Mouse (Mus musculus): ENCODE results near the gene Rpl26. TPM values are rescaled to one million over a fixed set of nuclear protein-coding genes. Genes with fewer than 3 reads are reported as not detected.

Rpl26 gene
- 636 and 672 TPM in 2 replicates for polyA plus RNA-seq (2015; fragmentation: Nextera tagmentation; extraction: Ambion mirVana)

DNA sequence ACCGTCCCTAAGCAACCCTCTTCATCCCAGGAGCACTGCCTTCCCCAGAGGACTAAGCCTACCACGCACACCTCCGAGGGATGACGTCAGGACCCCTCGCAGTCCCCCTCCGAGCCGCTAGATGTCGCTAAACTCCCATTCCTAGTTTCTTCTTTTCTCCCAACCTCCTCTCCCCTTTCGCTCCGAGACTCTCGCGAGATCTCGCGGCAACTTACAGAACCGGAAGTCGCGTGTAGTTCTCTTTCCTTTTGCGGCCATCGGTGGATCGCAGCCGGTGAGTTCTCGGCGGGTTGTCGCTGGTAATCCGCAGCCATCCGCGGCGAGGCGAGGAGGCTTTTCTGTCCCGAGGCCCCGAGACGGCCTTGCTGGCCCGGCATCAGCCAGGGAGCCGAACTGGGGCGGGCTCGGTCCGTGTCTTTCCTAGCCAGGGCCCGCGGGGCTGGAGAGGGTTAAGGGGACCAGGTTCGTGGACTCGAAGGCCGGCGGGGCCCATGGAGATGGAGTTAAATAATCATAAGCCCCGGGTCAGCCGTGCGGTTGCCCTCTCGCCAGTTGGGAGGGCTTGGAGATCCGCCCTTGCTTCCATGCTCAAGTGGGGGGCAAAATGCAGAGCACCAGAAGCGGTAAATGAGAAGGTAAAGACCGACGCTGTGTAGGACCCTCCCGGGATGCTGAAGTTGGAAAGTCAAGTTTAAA is at the start of gene Rpl26:
Gene Rpl26 (plus strand): TSS at position 233 of the 696 bp plus-strand sequence.

DNA sequence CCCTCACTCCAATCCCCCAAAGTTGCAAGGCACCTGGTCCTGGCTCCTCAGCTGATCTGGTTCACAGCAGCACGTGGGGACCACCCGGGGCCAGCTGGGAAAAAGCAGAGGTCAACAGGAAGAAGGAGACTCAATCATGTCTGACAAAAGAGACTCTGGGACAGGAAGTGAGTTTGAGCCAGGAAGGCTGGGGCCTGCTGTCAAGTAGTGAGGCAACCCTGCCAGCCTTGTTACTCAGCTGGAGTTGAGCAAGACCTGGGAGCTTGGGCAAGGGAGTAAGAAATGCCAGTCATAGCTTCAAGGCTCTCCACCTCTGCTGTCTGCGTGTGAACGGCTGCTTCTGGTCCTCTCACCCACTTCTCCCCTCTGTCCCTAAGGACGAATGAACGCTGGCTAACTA is 29.6 kb upstream of the Rpl26 start, which contains the start of gene Ndel1:
Gene Ndel1 (minus strand): TSS at position 111 of the 400 bp plus-strand sequence.

GRCm38 (mm10) chr11:68888253-68888652 is 13.1 kb upstream of the Rpl26 start, which contains the start of gene Rnf222:
Gene Rnf222 (plus strand): TSS chr11:68888553.

GRCm38 (mm10) chr11:68926981-68927380 is 25.6 kb downstream of the Rpl26 start, which contains the start of gene Odf4:
Gene Odf4 (minus strand): TSS chr11:68927081.

Other genes starting within 250 kb of the Rpl26 start
- 20.5 and 21.7 TPM in 2 replicates for gene Myh10, start 210.0 kb upstream of the Rpl26 start, polyA plus RNA-seq (2015; fragmentation: Nextera tagmentation; extraction: Ambion mirVana)
- 87.5 and 89.5 TPM in 2 replicates for gene Ndel1, start 29.7 kb upstream of the Rpl26 start, polyA plus RNA-seq (2015; fragmentation: Nextera tagmentation; extraction: Ambion mirVana)
- 0.13 TPM in 1 of 2 replicates, not detected in the other for gene Rnf222, start 13.0 kb upstream of the Rpl26 start, polyA plus RNA-seq (2015; fragmentation: Nextera tagmentation; extraction: Ambion mirVana)
- not detected in 2 replicates for gene Odf4, start 25.5 kb downstream of the Rpl26 start, polyA plus RNA-seq (2015; fragmentation: Nextera tagmentation; extraction: Ambion mirVana)
- gene Arhgef15, start 55.9 kb downstream of the Rpl26 start, polyA plus RNA-seq (2015; fragmentation: Nextera tagmentation; extraction: Ambion mirVana), result 5.7 and 6.1 TPM in 2 replicates
- gene Slc25a35, start 66.5 kb downstream of the Rpl26 start, polyA plus RNA-seq (2015; fragmentation: Nextera tagmentation; extraction: Ambion mirVana), result 1.3 and 1.5 TPM in 2 replicates
- gene Rangrf, start 73.6 kb downstream of the Rpl26 start, polyA plus RNA-seq (2015; fragmentation: Nextera tagmentation; extraction: Ambion mirVana), result 49.2 and 55.8 TPM in 2 replicates
- gene Pfas, start 106.9 kb downstream of the Rpl26 start, polyA plus RNA-seq (2015; fragmentation: Nextera tagmentation; extraction: Ambion mirVana), result 7.5 and 7.9 TPM in 2 replicates
- 12.5 and 13.5 TPM in 2 replicates for gene Ctc1, start 114.3 kb downstream of the Rpl26 start, polyA plus RNA-seq (2015; fragmentation: Nextera tagmentation; extraction: Ambion mirVana)
- 23.1 and 28.8 TPM in 2 replicates for gene Aurkb, start 144.1 kb downstream of the Rpl26 start, polyA plus RNA-seq (2015; fragmentation: Nextera tagmentation; extraction: Ambion mirVana)
- 10.3 and 13.3 TPM in 2 replicates for gene Borcs6, start 158.1 kb downstream of the Rpl26 start, polyA plus RNA-seq (2015; fragmentation: Nextera tagmentation; extraction: Ambion mirVana)
- gene Tmem107, start 169.2 kb downstream of the Rpl26 start, polyA plus RNA-seq (2015; fragmentation: Nextera tagmentation; extraction: Ambion mirVana), result 31.1 and 34.1 TPM in 2 replicates
- 67.9 and 70.2 TPM in 2 replicates for gene Vamp2, start 186.9 kb downstream of the Rpl26 start, polyA plus RNA-seq (2015; fragmentation: Nextera tagmentation; extraction: Ambion mirVana)
- 11.1 and 16.8 TPM in 2 replicates for gene Per1, start 193.6 kb downstream of the Rpl26 start, polyA plus RNA-seq (2015; fragmentation: Nextera tagmentation; extraction: Ambion mirVana)
- 0.26 TPM in 1 of 2 replicates, not detected in the other for gene Hes7, start 218.8 kb downstream of the Rpl26 start, polyA plus RNA-seq (2015; fragmentation: Nextera tagmentation; extraction: Ambion mirVana)
- gene 9130213A22Rik, start 221.0 kb downstream of the Rpl26 start, polyA plus RNA-seq (2015; fragmentation: Nextera tagmentation; extraction: Ambion mirVana), result 0.12 and 0.56 TPM in 2 replicates
- gene Aloxe3, start 224.3 kb downstream of the Rpl26 start, polyA plus RNA-seq (2015; fragmentation: Nextera tagmentation; extraction: Ambion mirVana), result 1.1 TPM in 1 of 2 replicates, not detected in the other